Mouse (Mus musculus) CH12.LX (cell line): ENCODE measurements at regions not wholly inside any gene's neighbourhood (a gene's known extent, or its start where the extent isn't known, plus 50 kb on each side); places are given as distances from the start of the nearest gene placed in this dataset.
"Not testable (repeated sequence)": the region's sequence is repeated elsewhere in the genome, so short reads cannot be mapped to it uniquely, and the experiment has no call there.

Experiments used
- DNase-seq: peaks from one replicate; pipeline ENCODE4 v3.0.0-alpha.2; 2013; ENCODE audit errors: extremely low read depth
- H3K27ac ChIP-seq: 2 replicates; pipeline ENCODE4 v1.5.1; 2012; ENCODE audit warnings: low read depth, mild to moderate bottlenecking, control low read depth, moderate library complexity; ENCODE audit not compliant: insufficient read depth
- H3K27me3 ChIP-seq: replicated peaks from 2 replicates; pipeline ENCODE3; 2012; ENCODE audit warnings: inconsistent platforms
- H3K36me3 ChIP-seq, 2 experiments: replicated peaks in 1 of 2; 2 replicates each; pipeline versions ENCODE3 to v1.6.1; 2012; ENCODE audit warnings: inconsistent platforms in 1 of 2, low read length in 1 of 2, mild to moderate bottlenecking in 1 of 2, mixed read lengths in 1 of 2, moderate library complexity in 1 of 2; ENCODE audit not compliant: control insufficient read depth in 1 of 2, insufficient read depth in 1 of 2
- H3K4me1 ChIP-seq, 2 experiments: 2 replicates each; pipeline ENCODE4 v1.6.1; 2012; ENCODE audit warnings: inconsistent platforms in 1 of 2, moderate library complexity in 1 of 2; ENCODE audit not compliant: insufficient read depth in 2 of 2, control insufficient read depth in 1 of 2
- H3K4me2 ChIP-seq: 2 replicates; pipeline ENCODE4 v1.6.1; 2012; ENCODE audit warnings: low read depth, mild to moderate bottlenecking, control low read depth; ENCODE audit not compliant: poor library complexity, insufficient read depth, severe bottlenecking
- H3K4me3 ChIP-seq, 3 experiments: fragments of 150-350 bp in 1 of 3; sonication (generic) in 1 of 3; replicated peaks in 1 of 3; 2 replicates each; pipeline versions ENCODE3 to v1.5.1; 2011 to 2012; ENCODE audit warnings: low read depth in 2 of 3, low read length in 2 of 3, mild to moderate bottlenecking in 2 of 3, moderate library complexity in 2 of 3, control low read depth in 1 of 3, improper control_type of control experiment in 1 of 3, inconsistent platforms in 1 of 3, mixed read lengths in 1 of 3; ENCODE audit not compliant: poor library complexity in 1 of 3
- H3K79me2 ChIP-seq: replicated peaks from 2 replicates; pipeline ENCODE4 v1.6.1; 2012; ENCODE audit warnings: mild to moderate bottlenecking, moderate library complexity; ENCODE audit not compliant: control insufficient read depth, poor library complexity, insufficient read depth, severe bottlenecking; ENCODE audit errors: extremely low read depth
- H3K9ac ChIP-seq: 2 replicates; pipeline ENCODE4 v1.6.1; 2012; ENCODE audit warnings: low read depth, mild to moderate bottlenecking, control low read depth, moderate library complexity; ENCODE audit not compliant: insufficient read depth
- H3K9me3 ChIP-seq: replicated peaks from 2 replicates; pipeline ENCODE3; 2012; ENCODE audit warnings: low read length, inconsistent platforms, mixed read lengths
- BHLHE40 ChIP-seq: IDR thresholded peaks from 2 replicates; pipeline ENCODE4 v1.6.1; 2011; ENCODE audit warnings: mild to moderate bottlenecking, low read depth, low read length, improper control_type of control experiment
- CHD1 ChIP-seq: IDR thresholded peaks from 2 replicates; pipeline ENCODE4 v1.6.1; 2012; ENCODE audit warnings: low read depth, low read length, improper control_type of control experiment, inconsistent platforms
- ETS1 ChIP-seq: conservative IDR thresholded peaks from 2 replicates; pipeline ENCODE4 v1.6.1; 2012; ENCODE audit warnings: low read depth, mild to moderate bottlenecking, inconsistent platforms, low read length, improper control_type of control experiment, moderate library complexity
- HCFC1 ChIP-seq: IDR thresholded peaks from 2 replicates; pipeline ENCODE4 v1.6.1; 2012; ENCODE audit warnings: low read depth, mild to moderate bottlenecking, inconsistent platforms, low read length, improper control_type of control experiment
- IRF4 ChIP-seq: IDR thresholded peaks from 2 replicates; pipeline ENCODE4 v1.6.1; 2014; ENCODE audit warnings: low read depth, mild to moderate bottlenecking, inconsistent platforms, low read length, improper control_type of control experiment
- JUN ChIP-seq: IDR thresholded peaks from 2 replicates; pipeline ENCODE4 v1.6.1; 2011; ENCODE audit warnings: low read depth, mild to moderate bottlenecking, low read length, improper control_type of control experiment, moderate library complexity; ENCODE audit not compliant: insufficient read depth
- JUND ChIP-seq: conservative IDR thresholded peaks from 2 replicates; pipeline ENCODE4 v1.6.1; 2011; ENCODE audit warnings: low read depth, low read length, improper control_type of control experiment
- MAFK ChIP-seq: IDR thresholded peaks from 2 replicates; pipeline ENCODE4 v1.6.1; 2011; ENCODE audit warnings: low read length, improper control_type of control experiment; ENCODE audit not compliant: insufficient replicate concordance
- MXI1 ChIP-seq: IDR thresholded peaks from 2 replicates; pipeline ENCODE4 v1.6.1; 2011; ENCODE audit warnings: mild to moderate bottlenecking, low read depth, low read length, improper control_type of control experiment
- NELFE ChIP-seq: IDR thresholded peaks from 2 replicates; pipeline ENCODE4 v1.6.1; 2011; ENCODE audit warnings: low read depth, low read length, improper control_type of control experiment
- RAD21 ChIP-seq: IDR thresholded peaks from 2 replicates; pipeline ENCODE4 v1.6.1; 2011; ENCODE audit warnings: low read depth, mild to moderate bottlenecking, low read length, improper control_type of control experiment, moderate library complexity
- RCOR1 ChIP-seq: conservative IDR thresholded peaks from 2 replicates; pipeline ENCODE4 v1.6.1; 2012; ENCODE audit warnings: low read depth, mild to moderate bottlenecking, inconsistent platforms, low read length, improper control_type of control experiment
- SIN3A ChIP-seq: IDR thresholded peaks from 2 replicates; pipeline ENCODE4 v1.6.1; 2012; ENCODE audit warnings: low read length, improper control_type of control experiment, inconsistent platforms
- SMC3 ChIP-seq: IDR thresholded peaks from 2 replicates; pipeline ENCODE4 v1.6.1; 2011; ENCODE audit warnings: low read depth, low read length, improper control_type of control experiment
- TBP ChIP-seq: conservative IDR thresholded peaks from 2 replicates; pipeline ENCODE4 v1.6.1; 2011; ENCODE audit warnings: low read depth, low read length, improper control_type of control experiment
- TCF12 ChIP-seq: IDR thresholded peaks from 2 replicates; pipeline ENCODE4 v1.6.1; 2014; ENCODE audit warnings: low read depth, mild to moderate bottlenecking, inconsistent platforms, low read length, improper control_type of control experiment
- UBTF ChIP-seq: IDR thresholded peaks from 2 replicates; pipeline ENCODE4 v1.6.1; 2012; ENCODE audit warnings: low read depth, mild to moderate bottlenecking, inconsistent platforms, low read length, improper control_type of control experiment, moderate library complexity
- ZKSCAN1 ChIP-seq: IDR thresholded peaks from 2 replicates; pipeline ENCODE4 v1.6.1; 2012; ENCODE audit warnings: low read depth, inconsistent platforms, low read length, improper control_type of control experiment, borderline replicate concordance
- ZMIZ1 ChIP-seq: IDR thresholded peaks from 2 replicates; pipeline ENCODE4 v1.6.1; 2012; ENCODE audit warnings: low read depth, mild to moderate bottlenecking, inconsistent platforms, low read length, improper control_type of control experiment
- dilution Hi-C: fragments of 300-500 bp; cut with MboI; formaldehyde crosslinking; loops from 2 replicates; pipeline ENCODE4 v1.14.3; 2020; ENCODE audit warnings: low sequenced_read_pairs; ENCODE audit not compliant: extremely low pct_unique_long_range_greater_than_20kb, extremely low pct_ligation_motif_present
- in situ Hi-C: fragments of 300-500 bp; cut with MboI; formaldehyde crosslinking; loops from 3 replicates; pipeline ENCODE4 v1.14.3; 2019; ENCODE audit warnings: low sequenced_read_pairs, low pct_ligation_motif_present, low pct_unique_long_range_greater_than_20kb, mixed read lengths

GRCm38 (mm10) chr3:152040751-152041150, 125.3 kb downstream of the Gipc2 start:
- dilution Hi-C loops (no loop called here), in situ Hi-C loops (no loop called here)
- Histone ChIP-seq H3K27ac (no peak overlapping the region), H3K4me1 (peaks cover 3 to 4% of the 10 kb centered on the region in 2 experiments), H3K27me3 (no peaks in the 10 kb centered on the region), H3K9ac (no peak overlapping the region), H3K4me2 (no peak overlapping the region), H3K36me3 (no peaks in the 10 kb centered on the region), H3K4me3 (no peak overlapping the region), H3K9me3 (no peaks in the 10 kb centered on the region), H3K79me2 (no peaks in the 10 kb centered on the region)
- no peak for DNase-seq
- TF ChIP-seq UBTF (no peak), SIN3A (no peak), ETS1 (no peak), ZKSCAN1 (no peak), RCOR1 (no peak), JUND (no peak), MAFK (no peak), NELFE (no peak), SMC3 (no peak), TCF12 (no peak), ZMIZ1 (no peak)

GRCm38 (mm10) chr3:152036819-152037218, 129.2 kb downstream of the Gipc2 start:
- H3K9me3 ChIP-seq, H3K27me3 ChIP-seq, H3K36me3 ChIP-seq, H3K79me2 ChIP-seq, DNase-seq, H3K9ac ChIP-seq, dilution Hi-C loops, H3K4me2 ChIP-seq, in situ Hi-C loops, H3K4me3 ChIP-seq, H3K27ac ChIP-seq: not testable (repeated sequence)
- H3K4me1 ChIP-seq = peaks cover 16% of the 10 kb centered on the region in 2 experiments

GRCm38 (mm10) chr3:152035416-152035815, 130.6 kb downstream of the Gipc2 start:
- no peaks in the 10 kb centered on the region for H3K36me3 ChIP-seq
- no peak overlapping the region for H3K4me2 ChIP-seq
- no peak for DNase-seq
- H3K9ac ChIP-seq = no peak overlapping the region
- H3K27ac ChIP-seq = no peak overlapping the region
- dilution Hi-C loops = no loop called here
- H3K4me1 ChIP-seq = peaks cover 16 to 17% of the 10 kb centered on the region in 2 experiments
- in situ Hi-C loops = no loop called here
- TF ChIP-seq CHD1 = no peak
- TF ChIP-seq MAFK = no peak
- no peak for TF ChIP-seq RAD21
- TF ChIP-seq MXI1 = no peak
- no peak for TF ChIP-seq TBP
- no peak for TF ChIP-seq BHLHE40
- no peak for TF ChIP-seq HCFC1
- TF ChIP-seq JUN = no peak
- TF ChIP-seq IRF4 = no peak
- H3K27me3 ChIP-seq = no peaks in the 10 kb centered on the region
- no peak overlapping the region for H3K4me3 ChIP-seq
- no peaks in the 10 kb centered on the region for H3K9me3 ChIP-seq
- H3K79me2 ChIP-seq = no peaks in the 10 kb centered on the region
